Mouse (Mus musculus) adipocyte (in vitro differentiated cells): ENCODE measurements at regions not wholly inside any gene's neighbourhood (a gene's known extent, or its start where the extent isn't known, plus 50 kb on each side); places are given as distances from the start of the nearest gene placed in this dataset.

Experiments
- DNase-seq: peaks from one replicate; pipeline ENCODE4 v3.0.0-alpha.2; 2016; ENCODE audit warnings: low spot score

DNA sequence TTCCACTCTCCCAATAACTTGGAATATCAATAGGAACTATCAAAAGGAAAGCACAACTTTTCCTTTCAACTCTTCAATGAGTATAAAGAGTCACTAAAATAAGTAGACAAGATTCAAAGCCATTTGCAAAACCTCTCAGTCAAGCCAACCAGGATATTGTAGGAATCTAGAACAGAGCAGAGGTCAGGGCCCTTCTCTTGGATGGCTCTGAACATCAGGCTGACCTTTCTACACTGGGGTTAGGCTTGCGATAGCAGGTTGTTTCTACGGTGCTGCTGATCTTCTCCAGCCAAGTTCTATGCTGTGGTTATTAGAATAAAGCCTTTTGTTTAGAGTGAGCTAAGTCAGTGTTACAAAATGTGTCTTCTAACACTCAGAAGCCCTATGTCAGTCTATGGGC is 658.6 kb downstream of the Ofcc1 start:
- DNase-seq: no peak

- DNase-seq: peak; percentile 24
Observed at GRCm38 (mm10) chr13:39691291-39692024, 669.8 kb downstream of the Ofcc1 start.

- DNase-seq: peak; percentile 22
Observed at GRCm38 (mm10) chr13:39664548-39664947, 696.7 kb downstream of the Ofcc1 start.

GRCm38 (mm10) chr13:39649457-39649856 is 688.8 kb upstream of the Slc35b3 start:
- no peak for DNase-seq

GRCm38 (mm10) chr13:39647367-39647766 is 686.7 kb upstream of the Slc35b3 start:
- no peak for DNase-seq

GRCm38 (mm10) chr13:39631506-39632132 is 670.9 kb upstream of the Slc35b3 start:
- no peak for DNase-seq
